Mouse (Mus musculus): ENCODE measurements around the gene Idh3b.

Gene Idh3b

DNA sequence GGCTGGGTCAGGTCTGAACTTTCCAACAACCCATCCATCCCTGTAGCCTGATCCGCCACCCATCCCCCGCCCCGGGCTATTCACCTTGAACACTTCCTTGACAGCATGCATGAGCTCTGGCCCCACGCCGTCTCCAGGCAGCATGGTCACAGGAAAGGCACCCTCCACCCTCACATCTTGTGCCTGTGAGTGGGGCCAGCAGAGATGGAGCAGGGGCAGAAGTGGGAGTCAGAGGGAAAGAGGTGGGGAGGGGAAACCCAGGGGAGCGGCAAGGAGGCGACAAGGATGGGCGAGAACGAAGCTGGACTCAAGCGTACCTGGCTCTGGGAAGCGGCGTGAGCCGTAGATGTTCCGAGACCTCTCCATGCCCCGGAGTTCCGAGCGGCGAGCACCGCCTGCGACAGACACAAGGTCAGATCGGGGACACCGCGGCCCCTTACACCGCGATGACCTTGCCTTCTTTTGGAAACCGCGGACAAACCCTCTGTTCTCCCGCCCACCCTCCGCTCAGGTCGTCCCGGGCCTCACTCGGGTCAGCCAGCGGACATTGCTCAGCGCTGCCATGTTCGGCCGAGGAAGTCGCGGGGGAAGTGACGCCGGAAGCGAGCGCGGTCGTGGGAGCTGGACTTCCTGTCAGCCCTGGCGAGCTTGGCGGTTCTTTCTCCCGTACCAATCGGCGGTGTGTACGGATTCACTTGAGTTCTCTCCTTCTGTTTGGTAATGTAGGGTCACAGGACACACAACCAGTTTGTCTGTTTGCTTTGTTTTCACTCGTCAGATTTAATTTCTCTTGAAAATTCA lies at the start of gene Idh3b:
Gene Idh3b (minus strand): TSS at position 694 of the 801 bp plus-strand sequence.
- peak; percentile 86 to 88 for DNase-seq (ENCODE audit: low spot score in 2 of 2)

DNA sequence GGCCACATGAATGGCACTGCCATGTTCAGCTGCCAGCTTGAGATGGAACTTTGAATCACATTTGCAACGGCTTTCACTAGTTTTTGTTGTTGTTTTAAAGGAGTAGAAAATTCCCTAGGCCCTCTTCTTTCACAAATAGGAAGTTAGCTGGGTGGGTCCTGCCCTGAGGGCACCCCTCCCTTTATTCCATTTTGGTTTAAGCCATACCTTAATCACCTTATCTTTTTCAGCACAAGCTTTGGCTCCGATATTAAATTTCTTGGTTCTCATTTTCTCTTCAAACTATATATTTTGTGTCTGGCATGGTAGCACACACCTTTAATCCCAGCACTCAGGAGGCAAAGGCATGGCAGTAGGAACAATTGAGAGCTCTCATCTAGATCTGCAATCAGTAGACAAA lies 45.2 kb upstream of the Idh3b start:
- no peak for DNase-seq (ENCODE audit: low spot score in 2 of 2)

- no peak for DNase-seq (ENCODE audit: low spot score in 2 of 2)
These were observed 42.7 kb upstream of the Idh3b start for GRCm38 (mm10) chr2:130327057-130327456.

DNA sequence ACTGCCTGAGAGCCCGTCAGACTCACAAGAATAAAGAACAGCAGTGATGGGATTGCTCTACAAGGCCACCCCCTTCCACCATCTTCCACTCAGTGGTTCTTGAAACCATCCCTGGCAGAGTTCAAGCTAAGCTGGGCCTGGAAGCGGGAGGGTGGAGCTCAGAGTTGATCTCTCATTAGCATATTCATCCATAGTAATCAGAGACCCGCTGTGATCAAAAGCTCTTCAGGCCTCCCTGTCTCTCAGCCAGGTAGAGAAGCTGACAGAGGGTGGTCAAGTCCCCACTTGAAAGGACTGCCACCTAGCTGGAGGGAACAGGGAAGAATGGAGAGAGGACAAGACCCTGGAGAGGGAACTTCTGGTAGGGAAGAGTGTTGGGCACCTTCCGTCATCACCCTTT lies 18.7 kb upstream of the Idh3b start:
- DNase-seq (ENCODE audit: low spot score in 2 of 2), result no peak

GRCm38 (mm10) chr2:130297580-130297979 lies 13.2 kb upstream of the Idh3b start:
- no peak for DNase-seq (ENCODE audit: low spot score in 2 of 2)

GRCm38 (mm10) chr2:130296134-130296745 lies 11.9 kb upstream of the Idh3b start:
- no peak for DNase-seq (ENCODE audit: low spot score in 2 of 2)

- peak; percentile 34 to 43 for DNase-seq (ENCODE audit: low spot score in 2 of 2)
These were observed 11.2 kb upstream of the Idh3b start for GRCm38 (mm10) chr2:130295331-130296133.

- DNase-seq (ENCODE audit: low spot score in 2 of 2), result peak; percentile 49 to 52
These were observed 10.6 kb upstream of the Idh3b start, which contains the start of gene Ebf4 for GRCm38 (mm10) chr2:130294936-130295277. TSS of gene Ebf4 (plus strand) at chr2:130295169.

- DNase-seq (ENCODE audit: low spot score in 2 of 2), result peak in 1 of 2 experiments; percentile 18
These were observed 10.0 kb upstream of the Idh3b start for GRCm38 (mm10) chr2:130294218-130294935.

- peak; percentile 18 to 34 for DNase-seq (ENCODE audit: low spot score in 2 of 2)
These were observed 9.1 kb upstream of the Idh3b start for GRCm38 (mm10) chr2:130293486-130293885.

- DNase-seq (ENCODE audit: low spot score in 2 of 2), result no peak
These were observed 8.7 kb upstream of the Idh3b start for GRCm38 (mm10) chr2:130293009-130293408.

- DNase-seq (ENCODE audit: low spot score in 2 of 2), result peak; percentile 51 to 56
These were observed 7.1 kb upstream of the Idh3b start for GRCm38 (mm10) chr2:130291434-130291833.

DNA sequence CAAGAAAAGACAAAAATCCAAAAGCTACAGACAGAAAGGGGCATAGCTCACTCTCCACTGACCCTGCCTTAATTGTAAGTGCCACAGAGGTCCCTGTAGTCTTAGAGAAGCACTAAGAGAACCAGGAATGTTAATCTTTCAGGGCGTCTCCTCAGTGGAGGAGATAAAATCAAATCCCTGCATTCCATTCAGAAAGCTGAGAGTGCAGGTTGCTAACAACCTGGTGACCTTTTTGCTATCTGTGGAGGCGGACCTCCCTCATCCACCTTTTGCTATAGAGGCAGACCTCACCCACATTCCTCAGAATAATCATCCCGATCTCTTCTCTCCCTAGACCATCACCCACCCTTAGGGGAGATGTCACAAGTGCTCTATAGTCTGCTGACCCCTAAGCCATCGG lies 4.7 kb upstream of the Idh3b start:
- no peak for DNase-seq (ENCODE audit: low spot score in 2 of 2)

DNA sequence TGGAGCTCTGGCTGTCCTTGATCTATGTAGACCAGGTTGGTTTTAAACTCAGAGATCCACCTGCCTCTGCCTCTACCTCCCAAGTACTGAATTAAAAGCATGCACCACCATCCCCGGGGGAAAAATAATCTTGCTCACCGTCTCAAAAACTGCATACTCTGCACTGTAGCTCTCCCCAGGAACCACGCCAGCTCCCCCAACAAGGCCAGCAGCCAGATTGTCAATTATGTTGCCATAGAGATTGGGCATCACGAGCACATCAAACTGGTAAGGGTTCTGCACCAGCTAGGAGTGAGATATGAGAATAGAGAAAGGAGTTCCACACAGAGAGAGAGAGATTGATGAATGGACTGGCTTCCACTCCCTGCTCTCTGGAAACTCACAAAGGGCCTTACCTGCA lies 3.5 kb downstream of the Idh3b start:
- DNase-seq (ENCODE audit: low spot score in 2 of 2), result no peak

DNA sequence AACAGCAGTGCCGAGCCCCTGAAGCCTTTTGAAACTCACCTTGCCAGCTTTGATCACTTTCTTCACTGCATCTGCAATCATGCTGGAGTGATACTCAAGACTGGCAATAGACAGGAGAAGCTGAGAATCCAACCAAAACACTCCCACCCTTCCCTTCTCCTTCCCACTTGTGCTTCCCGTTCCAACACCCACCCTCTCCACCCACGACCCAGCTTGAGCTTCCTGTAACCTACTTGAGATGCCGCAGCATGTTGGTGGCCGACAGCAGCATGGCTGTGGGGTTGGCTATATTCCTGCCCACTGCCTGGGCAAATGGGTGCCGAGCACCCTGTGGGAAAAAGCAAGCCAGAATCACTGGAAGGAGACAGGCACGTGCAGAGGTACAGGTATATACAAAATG lies 4.1 kb downstream of the Idh3b start:
- DNase-seq (ENCODE audit: low spot score in 2 of 2), result no peak

DNA sequence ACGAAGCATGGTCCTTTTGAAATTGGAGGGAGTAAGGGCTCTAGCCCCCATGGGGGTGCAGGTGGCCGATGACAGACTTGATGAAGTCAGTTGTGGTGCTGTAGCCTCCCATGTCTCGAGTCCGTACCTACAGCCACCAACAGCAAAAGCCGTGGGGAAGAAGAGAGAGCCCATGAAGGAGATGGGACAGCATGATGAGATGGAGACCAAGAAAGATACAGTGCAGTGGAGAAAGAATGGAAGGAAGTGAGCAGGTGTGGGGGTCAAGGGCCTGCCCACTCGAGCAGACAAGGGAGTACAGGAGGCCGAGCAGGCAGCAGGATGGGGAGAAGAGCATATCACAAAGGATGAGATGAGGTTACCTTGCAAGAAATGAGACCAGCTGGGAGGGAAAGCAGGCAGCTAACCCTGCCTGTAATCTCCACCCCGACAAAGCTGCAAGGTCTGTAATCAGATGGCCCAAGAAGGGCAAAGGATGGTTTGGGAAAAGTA lies 4.7 kb downstream of the Idh3b start:
- no peak for DNase-seq (ENCODE audit: low spot score in 2 of 2)

GRCm38 (mm10) chr2:130275649-130276048 lies 8.7 kb downstream of the Idh3b start:
- DNase-seq (ENCODE audit: low spot score in 2 of 2), result no peak

DNA sequence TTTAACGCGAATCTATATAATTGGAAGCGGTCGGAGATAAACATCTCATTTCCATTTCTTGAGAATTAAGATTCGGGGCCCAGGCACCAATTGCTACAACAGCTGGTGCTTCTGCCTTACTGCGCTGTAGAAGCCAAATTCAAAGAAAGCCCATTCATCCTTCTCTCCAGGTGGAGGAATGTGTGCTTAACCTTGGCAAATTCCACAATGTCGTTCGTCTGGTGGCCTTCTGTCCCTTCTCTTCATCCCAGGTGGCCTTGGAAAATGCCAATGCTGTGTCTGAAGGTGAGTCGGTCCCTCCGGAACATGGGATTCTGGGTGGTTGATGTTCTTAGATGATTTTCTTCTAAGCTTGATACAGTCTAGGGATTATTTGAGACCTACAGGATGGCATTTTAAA lies 9.5 kb downstream of the Idh3b start:
- no peak for DNase-seq (ENCODE audit: low spot score in 2 of 2)

- peak; percentile 98 to 99 for DNase-seq (ENCODE audit: low spot score in 2 of 2)
These were observed 10.0 kb downstream of the Idh3b start, which contains the start of gene Nop56 for GRCm38 (mm10) chr2:130274149-130274861. TSS of gene Nop56 (plus strand) at chr2:130274430.

- DNase-seq (ENCODE audit: low spot score in 2 of 2), result no peak
These were observed 10.6 kb downstream of the Idh3b start for GRCm38 (mm10) chr2:130273732-130274131.

- DNase-seq (ENCODE audit: low spot score in 2 of 2), result no peak
These were observed 16.3 kb downstream of the Idh3b start for GRCm38 (mm10) chr2:130268074-130268473.
